Mouse (Mus musculus) urinary bladder, postnatal 36 days (tissue): ENCODE measurements around the gene Mecom.
A peak's percentile ranks its signal among the peaks of the same experiment; 100 is the strongest.

Source experiments
- DNase-seq, 2 experiments: peaks; one replicate each; pipeline ENCODE4 v3.0.0; 2022; ENCODE audit warnings: low spot score in 2 of 2, mixed read lengths in 1 of 2

Mecom gene

GRCm38 (mm10) chr3:29963953-29964352 lies 583.9 kb downstream of the Mecom start:
- DNase-seq: no peak

- DNase-seq: no peak
Observed at GRCm38 (mm10) chr3:29963447-29963846, 584.4 kb downstream of the Mecom start.

GRCm38 (mm10) chr3:29959051-29959450 lies 588.8 kb downstream of the Mecom start:
- no peak for DNase-seq

GRCm38 (mm10) chr3:29957365-29958236 lies 590.2 kb downstream of the Mecom start:
- DNase-seq: no peak

GRCm38 (mm10) chr3:29953269-29953668 lies 594.5 kb downstream of the Mecom start:
- no peak for DNase-seq

GRCm38 (mm10) chr3:29950853-29951252 lies 597.0 kb downstream of the Mecom start:
- peak in 1 of 2 experiments; percentile 31 for DNase-seq

GRCm38 (mm10) chr3:29903596-29904308 lies 644.1 kb downstream of the Mecom start:
- DNase-seq: peak in 1 of 2 experiments; percentile 28
